Mouse (Mus musculus) frontal cortex, adult 2 months (tissue): ENCODE measurements around the gene Bnipl. TPM values are rescaled to one million over a fixed set of nuclear protein-coding genes. Genes with fewer than 3 reads are reported as not detected.

Experiments
- DNase-seq, 2 experiments: peaks; one replicate each; pipeline ENCODE4 v3.0.0; 2022; ENCODE audit warnings: low spot score in 1 of 2; ENCODE audit errors: extremely low spot score in 1 of 2
- polyA plus RNA-seq: library from polyadenylated mRNA; depleted of rRNA; stranded (reverse); fragments of >200 nt; gene quantifications from 2 replicates; pipeline ENCODE4 v1.2.3, GENCODE M21; 2012

Gene Bnipl
- polyA plus RNA-seq, 1 experiment, result 0.48 TPM

- no peak for DNase-seq
Observed at GRCm38 (mm10) chr3:95240900-95241299, 10.1 kb downstream of the Bnipl start.

DNA sequence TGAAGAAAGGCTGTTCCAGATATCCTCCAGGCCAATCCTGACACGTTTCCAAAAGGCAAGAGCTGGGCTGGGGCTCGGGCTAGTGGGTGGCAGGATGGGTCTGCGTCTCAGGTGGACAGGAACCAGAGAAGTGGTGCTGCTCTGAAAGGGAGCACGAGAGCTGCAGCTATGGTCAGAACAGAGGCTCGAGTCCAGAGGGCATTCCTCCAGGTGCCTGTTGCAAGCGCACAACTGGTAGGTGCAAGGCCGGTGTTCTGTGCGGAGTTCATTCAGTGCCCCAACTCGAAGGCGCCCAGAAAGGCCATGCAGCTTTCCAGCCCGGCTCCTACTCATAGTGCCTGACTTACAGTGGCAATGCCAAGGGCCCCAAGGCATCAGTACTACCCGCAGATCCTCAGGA is 11.0 kb downstream of the Bnipl start:
- DNase-seq, result no peak

GRCm38 (mm10) chr3:95239022-95239421 is 12.0 kb downstream of the Bnipl start:
- DNase-seq, result no peak

DNA sequence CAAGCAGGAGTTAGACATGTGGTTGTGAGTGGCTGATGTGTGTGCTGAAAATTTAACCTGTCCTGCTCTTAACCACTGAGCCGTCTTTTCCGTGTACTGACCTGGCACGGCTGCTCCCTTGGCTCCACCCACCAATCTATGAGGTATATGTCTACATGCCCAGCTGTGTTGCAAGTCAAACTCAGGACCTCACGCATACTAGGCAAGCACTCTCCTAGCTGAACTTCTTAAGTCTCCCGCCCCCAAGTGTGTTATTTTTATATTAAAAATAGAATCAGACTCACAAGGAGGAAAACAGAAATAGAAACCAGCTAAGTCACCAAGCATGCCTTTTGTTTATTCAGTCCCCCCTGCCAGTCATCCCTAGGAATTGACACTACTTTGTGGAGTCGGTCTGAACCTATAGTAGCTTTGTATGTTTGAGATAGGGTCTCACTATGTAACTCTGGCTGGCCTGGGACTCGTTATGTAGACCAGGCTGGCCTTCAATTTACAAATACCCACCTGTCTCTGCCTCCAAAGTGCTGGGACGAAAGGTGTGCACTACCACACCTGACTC is 13.4 kb downstream of the Bnipl start:
- no peak for DNase-seq

DNA sequence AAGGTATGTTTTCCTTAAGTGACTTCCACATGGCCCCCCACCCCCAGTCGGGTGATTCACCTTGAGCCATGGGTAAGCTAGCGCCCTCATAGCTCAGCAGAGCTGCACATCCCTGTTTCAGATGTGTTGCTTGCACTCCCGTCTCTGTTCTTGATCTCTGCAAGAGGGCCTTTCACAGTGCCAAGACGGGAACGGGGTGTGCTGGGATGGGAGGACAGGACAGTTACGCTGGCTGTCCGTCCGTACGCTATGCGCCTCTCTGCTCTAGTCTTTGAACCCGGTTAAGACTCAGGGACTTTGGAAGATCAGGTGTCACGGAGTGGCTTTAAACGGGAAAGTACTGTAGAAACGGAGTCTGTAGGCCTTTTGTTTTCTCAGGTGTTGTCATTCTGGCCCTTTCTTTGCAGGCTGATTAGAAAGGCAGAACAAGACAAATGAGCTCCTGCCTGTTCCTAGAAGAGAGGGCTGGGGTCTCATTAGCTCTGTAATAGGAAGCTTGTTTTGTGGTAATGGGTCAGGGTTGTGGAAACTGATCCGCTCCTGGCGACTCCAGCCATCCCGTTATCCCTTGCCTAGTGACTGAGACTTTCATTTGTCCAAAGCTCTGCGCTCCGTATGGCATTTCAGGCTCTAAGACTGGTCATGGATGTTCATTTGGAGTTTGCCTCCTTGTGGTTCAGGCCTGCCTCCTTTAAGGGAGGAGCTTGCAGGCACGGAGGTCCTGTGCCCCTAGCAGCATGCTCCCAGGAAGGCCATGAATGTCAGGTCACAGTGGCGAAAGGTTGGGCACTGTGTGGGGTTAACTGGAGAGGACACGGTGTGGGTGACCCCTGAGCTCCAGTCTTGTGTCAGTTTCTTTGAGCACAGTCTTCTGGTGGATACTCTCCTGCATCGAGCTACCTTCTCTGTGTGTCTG is 15.3 kb downstream of the Bnipl start:
- no peak for DNase-seq

DNA sequence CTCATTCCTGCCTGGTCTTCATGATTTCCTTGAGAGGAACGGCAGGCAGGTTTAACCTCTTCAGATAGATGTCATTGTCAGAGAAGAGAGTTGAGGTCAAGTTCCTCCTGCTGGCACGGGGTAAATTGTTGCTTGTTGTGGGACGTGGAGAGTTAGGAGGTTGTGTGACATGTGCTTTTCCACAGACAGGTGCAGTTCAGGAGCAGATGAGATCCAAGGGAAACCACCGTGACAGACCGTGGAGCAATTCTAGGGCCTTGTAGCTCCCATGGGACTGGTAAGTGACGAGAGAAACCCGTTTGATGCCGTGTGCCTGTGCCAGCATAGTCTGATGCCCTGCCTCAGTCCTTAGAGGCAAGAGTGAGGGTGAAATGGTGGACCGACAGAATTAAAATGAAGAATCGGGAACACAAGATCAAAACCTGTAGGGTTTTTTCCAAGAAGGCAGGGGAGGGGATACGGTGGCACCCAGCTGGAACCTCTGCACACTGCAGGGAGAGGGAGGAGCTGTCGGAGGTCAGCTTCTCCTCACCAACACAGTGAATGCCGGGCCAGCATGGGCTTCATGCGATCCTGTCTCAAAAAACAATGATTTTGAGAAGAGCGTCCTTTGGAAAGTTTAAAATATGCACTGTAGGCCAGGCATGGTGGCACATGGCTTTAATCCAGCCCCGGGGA is 17.6 kb downstream of the Bnipl start:
- DNase-seq, result no peak

GRCm38 (mm10) chr3:95232771-95233170 is 18.2 kb downstream of the Bnipl start:
- DNase-seq, result no peak

GRCm38 (mm10) chr3:95231298-95232221 is 19.4 kb downstream of the Bnipl start, which contains the start of gene Mllt11:
Mllt11 (minus strand) TSS chr3:95232171.
- DNase-seq, result no peak

DNA sequence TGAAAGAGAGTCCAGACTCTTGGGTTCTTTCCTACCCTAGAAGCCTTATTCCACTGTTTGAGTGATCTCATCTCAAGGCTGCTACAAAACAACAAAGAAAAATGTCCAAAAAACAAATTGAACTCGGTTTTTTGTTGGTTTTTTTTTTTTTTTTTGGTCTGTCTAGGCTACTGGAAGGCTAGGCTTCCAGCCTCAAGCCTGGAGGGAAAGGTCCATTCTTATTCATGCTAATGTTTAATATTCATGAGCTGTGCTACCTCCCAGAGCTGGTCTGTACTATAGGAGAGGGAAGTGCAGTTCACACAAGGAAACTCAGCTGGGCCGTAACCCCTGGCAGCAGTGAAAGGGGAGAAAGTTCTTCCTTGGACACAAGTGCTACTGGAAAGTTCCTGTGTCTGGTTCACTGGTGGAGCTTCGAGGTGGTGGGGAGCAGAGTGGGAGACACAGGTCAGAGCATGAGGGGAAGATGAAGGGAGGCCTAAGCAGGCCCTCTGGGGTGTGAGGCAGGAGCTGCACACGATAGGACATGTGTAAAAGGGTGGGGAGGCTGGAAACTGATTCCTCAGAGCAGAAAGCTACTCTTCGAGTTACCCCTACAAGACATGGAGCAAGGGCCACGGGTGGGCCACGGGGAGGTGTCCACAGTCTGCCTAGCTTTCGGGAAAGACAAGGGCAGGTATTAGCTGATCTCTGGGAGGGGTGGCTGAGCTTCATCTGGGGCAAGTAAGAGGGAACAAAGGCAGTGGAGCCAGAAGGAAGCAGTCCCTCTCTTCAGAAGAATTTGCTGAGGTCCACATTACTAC is 20.3 kb downstream of the Bnipl start:
- DNase-seq, result no peak

GRCm38 (mm10) chr3:95229781-95230494 is 21.1 kb downstream of the Bnipl start:
- peak; percentile 35 to 49 for DNase-seq

DNA sequence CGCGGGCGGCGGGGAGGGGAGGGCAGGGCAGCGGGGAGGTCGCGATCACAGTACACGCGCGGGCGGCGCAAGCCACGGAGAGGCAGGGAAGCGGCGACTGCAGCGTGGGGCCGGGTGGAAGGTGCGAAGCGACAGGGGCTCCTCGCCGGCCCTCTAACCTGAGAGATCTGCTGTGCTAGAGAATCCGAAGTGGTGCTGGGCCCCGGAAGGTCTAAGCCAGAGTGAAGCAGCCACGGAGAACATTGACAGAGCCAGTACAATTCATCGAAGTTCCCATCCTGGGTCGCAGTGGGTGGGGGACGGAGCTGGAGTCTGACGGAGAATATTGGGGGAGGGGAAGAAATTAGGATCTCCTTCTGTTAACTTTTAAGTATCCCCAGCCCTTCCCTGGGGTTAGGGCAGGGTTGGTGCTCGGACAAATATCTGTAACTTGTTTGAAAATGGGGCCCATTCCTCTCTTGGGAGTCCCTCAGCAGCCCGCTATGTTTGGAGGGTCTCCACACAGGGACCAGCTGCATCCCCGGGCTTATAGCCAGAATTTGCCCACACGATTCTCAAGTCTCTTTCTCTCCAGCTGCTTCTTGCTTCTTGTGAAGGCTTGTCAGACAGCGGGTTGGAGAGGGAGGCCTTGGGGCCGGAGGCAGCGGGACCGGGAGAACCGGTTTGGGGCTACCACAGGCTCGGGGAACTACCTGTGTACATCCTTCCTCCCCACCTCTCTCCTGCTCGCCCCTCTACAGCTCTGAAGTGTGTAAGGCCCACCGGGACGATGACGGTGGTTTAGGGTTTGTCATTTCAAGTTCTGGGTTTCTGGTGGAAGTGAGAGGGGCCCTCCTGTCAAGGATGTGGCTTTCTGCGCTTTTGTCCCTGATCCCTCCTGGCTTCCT is 21.9 kb downstream of the Bnipl start:
- peak; percentile 63 to 82 for DNase-seq

- peak; percentile 84 to 93 for DNase-seq
Observed at GRCm38 (mm10) chr3:95228148-95228893, 22.7 kb downstream of the Bnipl start, which contains the start of gene Cdc42se1. Cdc42se1 (plus strand) TSS chr3:95228732.

- DNase-seq, result no peak
Observed at GRCm38 (mm10) chr3:95227214-95227613, 23.8 kb downstream of the Bnipl start.

GRCm38 (mm10) chr3:95224295-95224694 is 26.7 kb downstream of the Bnipl start:
- peak in 1 of 2 experiments; percentile 48 for DNase-seq

DNA sequence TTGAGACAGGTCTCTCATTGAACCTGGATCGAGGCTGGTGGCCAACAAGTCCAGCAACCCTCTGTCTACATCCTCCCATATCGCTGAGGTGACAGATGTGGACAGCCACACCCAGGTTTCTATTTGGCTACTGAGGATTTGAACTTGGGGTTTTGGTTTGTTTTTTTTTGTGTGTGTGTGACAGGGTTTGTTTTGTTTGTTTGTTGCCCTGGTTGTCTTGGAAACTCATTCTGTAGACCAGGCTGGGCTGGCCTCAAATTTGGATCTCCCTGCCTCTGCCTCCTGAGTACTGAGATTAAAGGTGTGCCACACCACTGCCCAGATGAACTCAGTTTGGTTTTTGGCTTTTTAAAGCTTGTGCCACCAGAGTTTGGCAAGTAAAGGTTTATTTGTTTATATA is 28.0 kb downstream of the Bnipl start:
- DNase-seq, result no peak

- no peak for DNase-seq
Observed at GRCm38 (mm10) chr3:95218466-95219137, 32.4 kb downstream of the Bnipl start.
